Mouse (Mus musculus) intestine, embryonic 16.5 days (tissue): ENCODE data around the gene Tmco5b. TPM values are rescaled to one million over a fixed set of nuclear protein-coding genes. Genes with fewer than 3 reads are reported as not detected.

Source experiments
- ATAC-seq: fragments of 200-750 bp; cut with Nextera tagmentation; 2 replicates; pipeline ENCODE4 v1.8.0; 2017; ENCODE audit warnings: moderate TSS enrichment, moderate library complexity
- H3K27ac ChIP-seq: fragments of 300-500 bp; sonication (generic); 2 replicates; pipeline ENCODE4 v1.5.1; 2014; ENCODE audit warnings: mild to moderate bottlenecking, low read length
- H3K27me3 ChIP-seq: fragments of 300-500 bp; sonication (generic); replicated peaks from 2 replicates; pipeline ENCODE4 v1.6.1; 2014; ENCODE audit warnings: low read length, control low read depth, mixed read lengths; ENCODE audit not compliant: control insufficient read depth, insufficient read depth
- H3K36me3 ChIP-seq: fragments of 300-500 bp; sonication (generic); 2 replicates; pipeline ENCODE4 v1.6.1; 2014; ENCODE audit warnings: low read length, control low read depth; ENCODE audit not compliant: control insufficient read depth, insufficient read depth
- H3K4me1 ChIP-seq: fragments of 300-500 bp; sonication (generic); 2 replicates; pipeline ENCODE4 v1.6.1; 2014; ENCODE audit warnings: low read length, control low read depth, mixed read lengths; ENCODE audit not compliant: control insufficient read depth, insufficient read depth
- H3K4me2 ChIP-seq: fragments of 300-500 bp; sonication (generic); 2 replicates; pipeline ENCODE4 v1.6.1; 2014; ENCODE audit warnings: low read depth, low read length, control low read depth
- H3K4me3 ChIP-seq: fragments of 300-500 bp; sonication (generic); 2 replicates; pipeline ENCODE4 v1.5.1; 2014; ENCODE audit warnings: mild to moderate bottlenecking, low read length
- H3K9ac ChIP-seq: fragments of 300-500 bp; sonication (generic); 2 replicates; pipeline ENCODE4 v1.6.1; 2014; ENCODE audit warnings: low read depth, low read length
- H3K9me3 ChIP-seq: fragments of 300-500 bp; sonication (generic); 2 replicates; pipeline ENCODE4 v1.6.1; 2016; ENCODE audit warnings: low read length, control low read depth; ENCODE audit not compliant: control insufficient read depth
- WGBS: fragments of 180-500 bp; shearing (Covaris S2); extraction: QIAGEN DNeasy Blood & Tissue Kit; methylation state at CpG from one replicate; pipeline ENCODE4 v1.1.7; 2014; 5-methylcytosine and 5-hydroxymethylcytosine counted together
- polyA plus RNA-seq: library from polyadenylated mRNA; unstranded; fragments of >200 nt; fragmentation: Nextera tagmentation; extraction: Ambion mirVana; gene quantifications from 2 replicates; pipeline ENCODE4 v1.2.1, GENCODE M21; 2015

The Tmco5b gene
- polyA plus RNA-seq, 1 experiment from 2014 or later, result not detected

GRCm38 (mm10) chr2:113335561-113336294 is 50.2 kb downstream of the Tmco5b start:
- Histone ChIP-seq H3K4me3 (no peak overlapping the region), H3K9me3 (no peaks in the 10 kb centered on the region), H3K9ac (no peak overlapping the region), H3K36me3 (no peaks in the 10 kb centered on the region), H3K4me1 (no peaks in the 10 kb centered on the region), H3K27me3 (no peaks in the 10 kb centered on the region), H3K27ac (no peak overlapping the region), H3K4me2 (no peak overlapping the region)
- ATAC-seq, result no peak
- 87% methylated on average over 3 of the region's 3 CpGs for WGBS

GRCm38 (mm10) chr2:113344536-113344935 is 59.0 kb downstream of the Tmco5b start:
- WGBS, result 79% methylated on average over 2 of the region's 2 CpGs
- no peak overlapping the region for H3K4me2 ChIP-seq
- H3K36me3 ChIP-seq, result no peaks in the 10 kb centered on the region
- H3K4me3 ChIP-seq, result no peak overlapping the region
- no peaks in the 10 kb centered on the region for H3K4me1 ChIP-seq
- no peaks in the 10 kb centered on the region for H3K9me3 ChIP-seq
- no peak overlapping the region for H3K9ac ChIP-seq
- no peak for ATAC-seq
- H3K27me3 ChIP-seq, result no peaks in the 10 kb centered on the region
- no peak overlapping the region for H3K27ac ChIP-seq

Other genes with a start within 250 kb of the Tmco5b start
- 1.2 and 1.5 TPM in 2 replicates for gene Ryr3, start 68.6 kb upstream of the Tmco5b start, polyA plus RNA-seq
- 4.5 and 4.6 TPM in 2 replicates for gene Fmn1, start 42.0 kb downstream of the Tmco5b start, polyA plus RNA-seq